Mouse (Mus musculus): Measurements from ENCODE around the gene Spata17. TPM values are rescaled to one million over a fixed set of nuclear protein-coding genes. Genes with fewer than 3 reads are reported as not detected.

The Spata17 gene
- total and polyA plus RNA-seq, 2 experiments from 2014 or later, result 1.2 to 2.0 TPM

DNA sequence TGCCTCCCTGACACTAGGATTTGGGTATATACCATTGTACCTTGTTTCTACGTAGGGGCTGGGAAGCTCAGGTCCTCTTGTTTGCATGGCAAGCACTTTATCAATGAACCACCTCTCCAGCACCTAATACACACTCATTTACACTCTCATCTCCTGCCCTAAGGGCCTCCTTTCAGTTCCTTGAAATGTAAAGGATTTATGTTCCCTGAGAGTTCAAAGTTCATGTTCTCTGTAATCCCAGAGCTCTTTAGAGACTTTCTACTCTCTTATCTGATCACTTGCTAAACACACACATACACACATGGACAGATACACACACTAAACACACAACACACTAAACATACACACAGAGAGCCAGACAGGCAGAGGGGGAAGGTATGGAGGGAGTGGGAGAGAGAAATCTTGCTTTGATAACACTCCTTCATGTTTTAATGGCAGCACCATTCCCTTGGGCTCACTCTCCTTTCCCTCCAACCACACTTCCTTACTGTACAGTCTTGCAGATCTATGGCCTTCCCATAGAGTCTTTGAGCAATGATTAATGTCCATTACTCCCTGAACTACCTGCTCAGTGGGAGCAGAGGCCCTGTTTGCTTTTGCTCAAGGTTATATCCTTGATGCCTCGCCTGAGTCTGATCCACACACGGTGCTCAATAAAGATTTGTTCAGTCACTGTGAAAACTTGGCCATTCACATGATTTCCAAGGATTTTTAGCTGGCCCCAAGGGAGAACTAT, 126.4 kb downstream of the Spata17 start:
- no peak for DNase-seq
- no peak overlapping the region for H3K27ac ChIP-seq (ENCODE audit: low read depth, low read length)
- H3K4me2 ChIP-seq (ENCODE audit: low read depth), result no peak overlapping the region
- 92% methylated on average over 3 of the region's 3 CpGs for WGBS
- no peaks in the 10 kb centered on the region for H3K27me3 ChIP-seq (ENCODE audit: insufficient read depth, low read length)
- no peak for ATAC-seq
- H3K9ac ChIP-seq, result no peak overlapping the region
- H3K4me1 ChIP-seq (ENCODE audit: insufficient read depth), result no peaks in the 10 kb centered on the region
- H3K9me3 ChIP-seq (ENCODE audit: low read length), result no peaks in the 10 kb centered on the region
- no peak overlapping the region for H3K4me3 ChIP-seq (ENCODE audit: low read depth, low read length)
- no peak for TF ChIP-seq CTCF (IDR thresholded peaks at IDR 0.05; ENCODE audit: low read depth)
- H3K36me3 ChIP-seq (ENCODE audit: insufficient read depth), result no peaks in the 10 kb centered on the region

DNA sequence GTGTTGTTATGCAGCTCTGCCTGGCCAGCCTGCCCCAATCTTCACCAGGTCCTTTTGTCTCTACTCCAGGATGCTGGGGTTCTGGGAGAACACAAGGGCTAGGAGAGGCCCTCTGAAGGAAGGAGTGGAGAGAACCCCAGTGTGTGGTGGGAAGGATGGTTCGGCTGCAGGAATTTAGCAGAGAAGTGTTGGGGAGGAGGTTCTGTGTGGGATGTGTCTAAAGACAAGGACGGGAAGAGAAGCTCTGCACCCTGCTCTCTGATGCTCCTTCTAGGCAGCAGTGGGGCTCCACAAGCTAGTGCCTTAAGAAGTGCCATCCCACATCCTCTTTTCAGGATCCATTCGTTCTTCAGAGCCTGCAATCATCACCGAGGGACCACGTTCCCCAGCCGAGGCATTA, 129.2 kb downstream of the Spata17 start:
- H3K36me3 ChIP-seq (ENCODE audit: insufficient read depth), result no peaks in the 10 kb centered on the region
- no peak overlapping the region for H3K4me2 ChIP-seq (ENCODE audit: low read depth)
- WGBS, result 55% methylated on average over 6 of the region's 6 CpGs
- no peak overlapping the region for H3K9ac ChIP-seq
- H3K4me3 ChIP-seq (ENCODE audit: low read depth, low read length), result no peak overlapping the region
- no peak for TF ChIP-seq CTCF (IDR thresholded peaks at IDR 0.05; ENCODE audit: low read depth)
- no peak for ATAC-seq
- H3K4me1 ChIP-seq (ENCODE audit: insufficient read depth), result no peaks in the 10 kb centered on the region
- no peaks in the 10 kb centered on the region for H3K27me3 ChIP-seq (ENCODE audit: insufficient read depth, low read length)
- no peaks in the 10 kb centered on the region for H3K9me3 ChIP-seq (ENCODE audit: low read length)
- DNase-seq, result no peak
- no peak overlapping the region for H3K27ac ChIP-seq (ENCODE audit: low read depth, low read length)

DNA sequence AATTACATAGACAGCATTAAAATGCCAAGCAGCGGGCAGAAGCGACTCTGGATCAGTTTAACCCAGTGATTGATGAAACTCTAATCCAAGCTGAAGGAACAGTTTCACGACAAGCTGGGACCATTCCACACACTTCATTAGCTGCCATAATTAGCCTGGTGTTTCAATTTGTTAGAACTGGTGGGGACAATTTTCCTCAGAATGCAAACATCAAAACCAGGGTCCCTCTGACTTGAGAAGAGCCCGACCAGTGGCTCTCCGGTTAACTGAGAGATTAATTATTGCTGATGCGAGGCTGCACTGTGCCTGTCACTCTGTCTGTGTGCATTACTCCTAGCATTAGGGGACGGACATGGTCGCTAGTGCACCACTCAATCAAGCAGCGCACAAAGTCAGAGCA, 137.9 kb downstream of the Spata17 start:
- H3K4me3 ChIP-seq (ENCODE audit: low read depth, low read length), result no peak overlapping the region
- no peak for TF ChIP-seq CTCF (IDR thresholded peaks at IDR 0.05; ENCODE audit: low read depth)
- no peak overlapping the region for H3K9ac ChIP-seq
- H3K27me3 ChIP-seq (ENCODE audit: insufficient read depth, low read length), result no peaks in the 10 kb centered on the region
- no peak overlapping the region for H3K4me2 ChIP-seq (ENCODE audit: low read depth)
- H3K9me3 ChIP-seq (ENCODE audit: low read length), result no peaks in the 10 kb centered on the region
- 22% methylated on average over 9 of the region's 9 CpGs for WGBS
- no peak overlapping the region for H3K27ac ChIP-seq (ENCODE audit: low read depth, low read length)
- DNase-seq (no peak), ATAC-seq (no peak)
- H3K36me3 ChIP-seq (ENCODE audit: insufficient read depth), result no peaks in the 10 kb centered on the region
- H3K4me1 ChIP-seq (ENCODE audit: insufficient read depth), result no peaks in the 10 kb centered on the region

DNA sequence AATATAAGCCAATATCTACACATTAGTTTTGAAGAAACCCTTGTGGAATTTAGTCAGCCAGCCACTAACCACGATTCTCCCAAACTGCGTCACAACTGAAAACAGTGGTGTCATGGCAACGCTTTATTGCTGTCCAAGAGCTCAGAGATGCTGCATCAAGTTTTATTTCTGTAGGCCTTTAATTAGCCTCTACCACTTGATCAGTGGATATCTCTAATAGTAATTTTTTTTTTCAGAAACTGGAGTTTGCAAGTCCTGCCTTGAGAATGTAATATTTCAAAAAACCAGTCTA, 138.3 kb downstream of the Spata17 start:
- Histone ChIP-seq H3K4me3 (ENCODE audit: low read depth, low read length) (no peak overlapping the region), H3K36me3 (ENCODE audit: insufficient read depth) (no peaks in the 10 kb centered on the region), H3K27ac (ENCODE audit: low read depth, low read length) (no peak overlapping the region), H3K4me2 (ENCODE audit: low read depth) (no peak overlapping the region), H3K4me1 (ENCODE audit: insufficient read depth) (no peaks in the 10 kb centered on the region), H3K9me3 (ENCODE audit: low read length) (no peaks in the 10 kb centered on the region), H3K9ac (no peak overlapping the region), H3K27me3 (ENCODE audit: insufficient read depth, low read length) (no peaks in the 10 kb centered on the region)
- peak; percentile 43 for DNase-seq
- no peak for TF ChIP-seq CTCF (IDR thresholded peaks at IDR 0.05; ENCODE audit: low read depth)
- no peak for ATAC-seq
- WGBS, result 24% methylated on average over 3 of the region's 3 CpGs

DNA sequence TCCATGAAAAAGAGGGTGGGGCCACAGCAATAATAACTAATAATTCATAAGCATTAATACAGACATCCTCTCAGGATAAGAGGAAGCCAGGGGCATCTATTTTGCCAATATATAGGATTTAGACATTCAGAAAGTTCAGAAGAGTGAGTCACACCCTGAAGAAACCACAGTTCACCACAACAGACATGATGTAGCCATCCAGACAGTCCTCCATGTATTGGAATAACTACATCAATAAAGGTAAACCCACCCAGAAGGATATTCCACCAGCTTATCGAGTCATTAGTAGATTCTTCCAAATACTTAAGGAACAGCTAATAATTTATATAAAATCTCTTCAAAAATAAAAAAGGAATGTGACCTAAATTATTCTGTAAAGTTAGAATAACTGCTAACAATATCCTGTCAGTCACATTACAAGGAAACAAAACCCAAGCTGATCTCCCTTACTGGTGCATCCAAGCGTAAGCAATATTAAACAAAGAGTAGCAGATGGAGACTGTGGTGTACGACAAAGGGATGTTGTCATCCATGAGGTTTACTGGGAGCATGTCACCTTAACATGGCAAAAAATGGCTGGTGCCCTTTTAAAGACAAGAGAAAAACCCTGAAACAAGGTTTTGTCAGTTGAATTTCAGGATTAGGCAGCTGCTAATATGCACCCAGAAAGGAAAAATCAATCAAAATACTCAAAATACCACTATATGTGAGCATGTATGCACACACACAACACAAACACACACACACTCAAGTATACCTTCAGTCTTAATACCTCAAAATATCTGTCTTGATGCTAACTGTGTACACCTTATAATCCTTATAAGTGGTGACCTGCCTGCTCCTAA, 138.8 kb downstream of the Spata17 start:
- WGBS, result 28% methylated on average over 3 of the region's 3 CpGs
- no peak overlapping the region for H3K27ac ChIP-seq (ENCODE audit: low read depth, low read length)
- DNase-seq, result no peak

DNA sequence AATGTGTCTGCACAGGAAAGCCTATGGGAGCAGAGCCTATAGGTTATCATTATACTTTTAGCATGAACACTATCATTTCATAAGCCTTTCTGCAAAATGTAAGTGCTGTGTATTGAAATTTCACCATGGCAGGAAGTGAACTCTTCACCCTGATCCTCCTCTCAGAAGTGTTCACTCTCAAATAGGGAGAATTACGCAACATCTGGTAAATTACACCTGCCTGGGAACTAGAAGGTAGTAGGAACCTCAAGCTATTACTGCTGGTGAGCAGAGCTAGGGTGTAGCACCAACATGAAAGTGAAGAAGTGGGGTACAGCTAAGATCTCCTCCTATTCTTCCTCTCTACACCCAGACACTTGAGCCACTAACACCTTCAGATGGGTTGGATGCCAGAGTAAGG, 155.4 kb downstream of the Spata17 start:
- Histone ChIP-seq H3K4me1 (ENCODE audit: insufficient read depth) (no peaks in the 10 kb centered on the region), H3K9ac (no peak overlapping the region), H3K4me2 (ENCODE audit: low read depth) (no peak overlapping the region), H3K27me3 (ENCODE audit: insufficient read depth, low read length) (no peaks in the 10 kb centered on the region), H3K36me3 (ENCODE audit: insufficient read depth) (no peaks in the 10 kb centered on the region), H3K9me3 (ENCODE audit: low read length) (no peaks in the 10 kb centered on the region), H3K27ac (ENCODE audit: low read depth, low read length) (no peak overlapping the region), H3K4me3 (ENCODE audit: low read depth, low read length) (no peak overlapping the region)
- TF ChIP-seq CTCF (IDR thresholded peaks at IDR 0.05; ENCODE audit: low read depth), result no peak
- ATAC-seq (no peak), DNase-seq (no peak)
- 78% methylated on average over 1 of the region's 1 CpGs for WGBS

More for the DNA sequence above, 138.8 kb downstream of the Spata17 start:
- no peak overlapping the region for H3K4me2 ChIP-seq (ENCODE audit: low read depth)
- H3K4me1 ChIP-seq (ENCODE audit: insufficient read depth), result no peaks in the 10 kb centered on the region
- H3K36me3 ChIP-seq (ENCODE audit: insufficient read depth), result no peaks in the 10 kb centered on the region
- no peaks in the 10 kb centered on the region for H3K27me3 ChIP-seq (ENCODE audit: insufficient read depth, low read length)
- H3K9me3 ChIP-seq (ENCODE audit: low read length), result no peaks in the 10 kb centered on the region
- no peak for ATAC-seq
- no peak overlapping the region for H3K9ac ChIP-seq
- H3K4me3 ChIP-seq (ENCODE audit: low read depth, low read length), result no peak overlapping the region
- no peak for TF ChIP-seq CTCF (IDR thresholded peaks at IDR 0.05; ENCODE audit: low read depth)

DNA sequence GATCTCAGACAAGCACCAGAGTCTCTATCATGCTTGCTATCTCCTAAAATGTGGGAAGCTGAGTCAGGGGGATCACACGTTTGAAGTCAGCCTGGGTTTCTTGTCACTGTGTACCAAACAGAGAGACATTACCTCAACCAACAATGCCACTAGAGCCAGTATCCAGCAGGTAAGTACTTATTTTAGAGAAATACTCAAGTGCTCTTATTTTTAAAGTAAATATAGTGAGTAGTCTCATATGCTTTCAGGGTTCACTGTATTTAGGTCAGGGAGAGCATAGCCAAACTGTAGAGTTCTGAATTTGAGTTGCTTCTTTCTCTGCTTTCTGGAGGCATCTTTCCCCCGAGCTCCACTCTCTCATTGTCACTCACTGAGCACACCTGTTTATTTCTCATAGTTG, 160.9 kb downstream of the Spata17 start:
- Histone ChIP-seq H3K4me3 (ENCODE audit: low read depth, low read length) (no peak overlapping the region), H3K4me2 (ENCODE audit: low read depth) (no peak overlapping the region), H3K27ac (ENCODE audit: low read depth, low read length) (no peak overlapping the region), H3K27me3 (ENCODE audit: insufficient read depth, low read length) (no peaks in the 10 kb centered on the region), H3K36me3 (ENCODE audit: insufficient read depth) (no peaks in the 10 kb centered on the region), H3K9me3 (ENCODE audit: low read length) (no peaks in the 10 kb centered on the region), H3K9ac (no peak overlapping the region), H3K4me1 (ENCODE audit: insufficient read depth) (no peaks in the 10 kb centered on the region)
- no peak for ATAC-seq
- 83% methylated on average over 2 of the region's 2 CpGs for WGBS
- DNase-seq, result no peak
- no peak for TF ChIP-seq CTCF (IDR thresholded peaks at IDR 0.05; ENCODE audit: low read depth)

Measured in forebrain, postnatal 0 days (tissue).